Mouse (Mus musculus) CD4-positive, CD25-positive, alpha-beta regulatory T cell, adult 2 months (primary cell): ENCODE measurements around the gene Bphl.
A peak's percentile ranks its signal among the peaks of the same experiment; 100 is the strongest.

Source experiments
- DNase-seq: peaks from one replicate; pipeline ENCODE4 v3.0.0-alpha.2; 2012; ENCODE audit warnings: low read depth, low spot score

Gene Bphl

GRCm38 (mm10) chr13:34088201-34088649, 50.8 kb downstream of the Bphl start:
- peak; percentile 32 for DNase-seq

- DNase-seq = peak; percentile 52
These were observed 51.5 kb downstream of the Bphl start for GRCm38 (mm10) chr13:34088871-34089288.

DNA sequence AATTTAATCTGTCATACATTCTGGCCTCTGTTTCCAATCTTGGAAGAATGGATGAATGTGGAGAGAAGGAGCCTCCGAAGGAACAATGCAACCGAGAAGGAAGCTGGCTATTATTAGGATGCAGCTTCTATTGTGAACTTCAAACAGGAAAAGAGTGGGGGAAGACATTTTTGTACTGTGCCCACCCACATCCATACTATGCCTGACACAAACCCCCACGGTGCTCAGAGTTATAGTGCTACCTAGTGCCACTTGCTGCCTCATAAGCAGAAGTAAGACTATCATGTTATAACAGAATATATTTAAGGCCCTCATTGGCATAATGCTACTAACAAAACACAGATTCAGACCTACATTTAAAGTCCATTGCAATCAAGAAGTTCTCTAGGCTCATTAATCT, 52.0 kb downstream of the Bphl start:
- no peak for DNase-seq

GRCm38 (mm10) chr13:34095542-34096435, 58.4 kb downstream of the Bphl start:
- DNase-seq = peak; percentile 73

- no peak for DNase-seq
These were observed 59.1 kb downstream of the Bphl start for GRCm38 (mm10) chr13:34096455-34096854.

DNA sequence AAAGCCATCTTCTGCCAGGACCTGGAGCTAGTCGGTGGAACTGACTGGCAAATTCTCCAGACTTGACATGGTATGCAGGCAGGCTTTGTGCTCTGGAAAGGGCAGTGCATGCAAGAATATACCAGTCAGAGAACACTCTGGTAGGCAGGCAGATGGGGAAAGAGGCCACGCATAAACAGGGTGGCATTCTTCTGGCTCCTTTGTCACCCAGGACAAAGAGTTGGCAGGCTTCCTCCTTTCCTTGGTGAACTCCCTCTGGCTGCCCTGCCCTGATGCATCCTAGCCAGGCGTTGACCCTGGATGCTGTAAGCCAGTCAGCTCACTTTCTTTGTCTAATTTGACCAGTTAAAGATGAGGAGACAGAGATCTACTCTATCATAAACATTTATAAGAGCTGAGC, 59.7 kb downstream of the Bphl start:
- DNase-seq = no peak

DNA sequence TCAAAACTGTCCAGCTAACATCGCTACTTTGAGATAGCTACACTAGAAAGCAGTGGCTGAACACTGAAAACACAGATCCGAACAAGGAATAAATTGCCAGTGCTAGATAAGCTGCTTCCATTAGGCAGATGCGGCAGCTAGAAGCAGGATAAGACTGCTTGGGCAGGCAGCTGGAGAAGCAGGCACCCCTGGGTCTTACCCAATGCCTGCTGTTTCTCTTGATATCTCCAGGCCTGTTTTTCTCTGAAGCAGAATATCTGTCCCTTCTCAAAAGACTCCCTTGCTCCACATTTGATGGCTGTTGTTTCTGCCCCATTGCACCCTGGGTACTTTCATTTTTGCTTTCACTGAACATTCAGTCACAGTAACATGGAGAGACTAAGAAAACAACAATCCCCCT, 63.3 kb downstream of the Bphl start:
- DNase-seq = no peak

DNA sequence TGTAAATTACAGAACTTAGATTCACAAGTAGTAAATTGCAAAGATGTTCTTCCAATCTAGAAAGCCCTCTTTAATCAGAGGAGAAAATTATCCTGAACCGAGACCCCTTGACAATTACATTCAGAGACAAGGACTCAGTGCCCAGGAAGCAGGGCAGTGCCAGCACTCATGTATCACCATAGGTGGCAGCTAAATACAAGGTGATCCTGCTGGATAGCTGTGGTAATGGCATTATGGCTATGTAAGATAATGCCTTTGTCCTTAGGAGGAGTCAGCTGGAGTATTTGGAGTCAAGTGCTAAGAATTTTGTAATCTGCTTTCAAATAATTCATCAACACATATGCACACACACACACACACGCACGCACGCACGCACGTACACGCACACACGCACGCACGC, 63.9 kb downstream of the Bphl start:
- no peak for DNase-seq

GRCm38 (mm10) chr13:34101908-34102307, 64.5 kb downstream of the Bphl start:
- DNase-seq = no peak

GRCm38 (mm10) chr13:34105364-34105763, 68.0 kb downstream of the Bphl start:
- DNase-seq = no peak

- DNase-seq = no peak
These were observed 68.9 kb downstream of the Bphl start for GRCm38 (mm10) chr13:34106256-34106655.

GRCm38 (mm10) chr13:34106999-34107398, 69.6 kb downstream of the Bphl start:
- no peak for DNase-seq

DNA sequence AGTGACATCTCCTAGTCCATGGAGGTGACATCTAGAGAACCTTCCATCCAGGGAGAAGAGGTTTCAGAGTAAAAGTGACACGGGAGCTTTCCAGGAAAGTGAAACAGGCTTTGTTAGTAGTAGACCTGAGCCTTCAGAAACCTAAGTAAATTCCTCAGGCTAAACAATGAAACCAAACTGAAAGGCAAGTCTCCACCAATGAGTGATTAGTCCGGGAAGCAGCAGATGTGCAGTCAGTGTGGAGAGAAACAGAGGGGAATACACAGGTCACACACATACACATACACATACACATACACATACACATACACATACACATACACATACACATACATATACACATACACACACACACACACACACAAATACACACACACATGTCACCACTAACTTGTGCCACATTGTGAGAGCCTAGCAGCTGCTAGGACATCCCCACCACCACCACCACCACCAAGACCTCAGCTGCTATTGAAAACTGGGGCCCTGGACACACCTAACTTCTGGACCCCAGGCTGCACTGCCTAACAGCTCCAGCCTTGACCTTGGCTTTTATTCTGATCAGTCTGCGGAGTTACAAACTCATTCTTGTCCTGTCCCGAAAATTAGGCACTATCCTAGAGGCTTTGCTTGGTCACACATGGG, 71.8 kb downstream of the Bphl start:
- DNase-seq = no peak

DNA sequence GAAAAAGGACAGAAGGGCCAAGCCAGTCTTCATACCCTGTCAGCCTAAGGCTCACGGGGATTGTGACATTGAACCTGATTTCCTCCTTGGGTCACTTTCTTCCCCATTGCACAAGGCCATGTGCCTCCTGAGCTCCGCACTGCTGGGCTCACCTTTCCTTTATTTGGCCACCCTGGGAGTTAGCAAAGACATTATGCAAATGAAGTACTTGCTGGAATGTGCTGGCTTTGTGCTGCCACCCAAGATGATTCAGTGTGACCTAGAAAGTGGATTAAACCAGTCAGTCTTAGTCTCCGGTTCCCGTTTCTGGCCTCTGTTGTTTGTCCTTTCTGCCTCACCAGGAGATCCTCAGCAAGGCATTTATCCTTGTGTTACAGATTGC, 72.3 kb downstream of the Bphl start:
- no peak for DNase-seq

GRCm38 (mm10) chr13:34111019-34111418, 73.6 kb downstream of the Bphl start:
- DNase-seq = no peak

GRCm38 (mm10) chr13:34111878-34112277, 74.5 kb downstream of the Bphl start:
- DNase-seq = no peak

- no peak for DNase-seq
These were observed 75.1 kb downstream of the Bphl start for GRCm38 (mm10) chr13:34112369-34113081.

GRCm38 (mm10) chr13:34113086-34113485, 75.7 kb downstream of the Bphl start:
- DNase-seq = no peak

DNA sequence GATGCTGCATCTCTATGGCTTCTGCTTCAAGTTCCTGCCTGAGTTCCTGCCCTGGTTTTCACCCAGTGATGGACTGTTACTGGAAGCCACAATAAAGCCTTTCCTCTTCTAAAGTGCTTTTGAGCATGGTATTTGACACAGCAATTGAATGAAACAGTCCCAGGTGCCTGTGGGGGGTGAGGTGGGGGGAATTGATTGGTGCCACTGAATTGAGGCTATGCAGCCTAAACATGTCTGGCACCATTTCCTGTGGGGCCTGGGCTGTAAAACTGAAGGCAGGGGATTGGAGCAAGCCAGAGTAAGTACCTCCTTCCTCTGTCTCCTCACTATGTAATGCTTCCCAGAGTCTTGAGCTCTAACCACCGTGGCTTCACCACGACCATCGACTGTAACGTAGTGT, 77.3 kb downstream of the Bphl start:
- peak; percentile 20 for DNase-seq

GRCm38 (mm10) chr13:34116508-34116907, 79.1 kb downstream of the Bphl start:
- no peak for DNase-seq

DNA sequence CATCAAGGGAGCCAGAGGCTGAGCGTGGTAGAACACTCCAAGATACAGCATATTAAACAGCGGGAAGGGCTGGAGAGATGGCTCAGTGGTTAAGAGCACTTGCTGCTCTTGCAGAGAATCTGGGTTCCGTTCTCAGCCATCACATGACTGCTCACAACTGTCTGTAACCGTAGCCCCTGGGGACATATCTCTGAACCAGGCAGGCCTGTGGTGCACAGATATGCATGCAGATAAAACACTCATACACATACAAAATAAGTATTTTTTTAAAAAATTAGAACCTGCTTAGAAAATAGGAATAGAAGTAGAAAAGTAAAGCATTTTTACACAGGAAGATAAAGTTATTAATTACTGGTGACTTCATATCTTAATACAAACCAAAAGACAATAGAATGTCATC, 81.4 kb downstream of the Bphl start:
- no peak for DNase-seq

DNA sequence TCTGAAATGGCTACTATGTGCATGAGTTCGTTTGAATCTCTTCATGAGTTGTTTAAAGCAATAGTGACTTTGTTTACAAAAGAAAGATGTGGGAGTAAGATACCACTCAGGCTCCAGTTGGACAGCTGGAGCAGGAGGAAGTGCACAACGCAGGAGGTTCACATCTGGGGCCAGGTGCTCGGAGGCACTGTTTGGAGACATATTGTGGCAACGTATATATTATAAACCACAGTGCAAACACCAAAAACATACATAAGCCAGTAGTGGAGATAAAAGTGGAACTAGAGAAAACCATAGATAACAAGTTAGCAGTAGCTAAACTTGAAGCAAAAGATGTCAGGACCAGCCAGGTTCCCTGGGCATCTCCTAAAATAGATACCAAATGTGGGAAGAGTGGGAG, 82.0 kb downstream of the Bphl start:
- no peak for DNase-seq
